Mouse (Mus musculus) liver, embryonic 14.5 days (tissue): ENCODE measurements around the gene Usp2.

Source experiments
- CTCF ChIP-seq: IDR thresholded peaks from 2 replicates; pipeline ENCODE4 v1.5.1; 2016; ENCODE audit warnings: antibody characterized with exemption, low read depth, control low read depth
- EP300 ChIP-seq: IDR thresholded peaks from 2 replicates; pipeline ENCODE4 v1.6.1; 2016; ENCODE audit warnings: antibody characterized with exemption, low read depth

DNA sequence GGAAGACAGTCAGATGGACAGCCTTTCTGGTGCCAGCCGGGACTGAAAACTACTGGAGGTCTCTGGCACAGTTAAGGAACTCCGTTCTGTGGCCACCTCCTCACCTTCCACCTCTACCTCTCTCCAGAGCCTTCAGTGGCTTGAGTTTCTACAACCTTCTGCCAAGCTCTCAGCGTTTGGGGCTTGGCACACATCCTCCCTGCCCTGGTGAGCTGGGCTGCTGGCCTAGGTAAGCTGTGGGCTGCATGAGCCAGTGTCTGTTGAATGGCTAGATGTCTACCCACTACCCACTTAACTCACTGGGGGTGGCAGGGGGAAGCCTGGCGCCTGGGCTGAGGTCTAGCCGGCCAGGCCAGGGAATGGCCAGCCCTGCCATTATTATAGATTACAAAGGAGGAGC, 6.3 kb downstream of the Usp2 start:
- no peak for TF ChIP-seq CTCF
- TF ChIP-seq EP300: no peak
